Mouse (Mus musculus): ENCODE data around the gene Eps8l2. TPM values are rescaled to one million over a fixed set of nuclear protein-coding genes. Genes with fewer than 3 reads are reported as not detected.

Gene Eps8l2
- polyA plus RNA-seq, 1 experiment from 2014 or later = 234 TPM

GRCm38 (mm10) chr7:141367358-141367757 lies 28.7 kb downstream of the Eps8l2 start:
- Histone ChIP-seq H3K27me3 (replicated peaks; ENCODE audit: control insufficient read depth, insufficient read depth, low read length) (no peaks in the 10 kb centered on the region), H3K36me3 (ENCODE audit: control insufficient read depth, insufficient read depth) (peaks cover 4% of the 10 kb centered on the region; the same call in 1 of the 2 replicates), H3K9me3 (ENCODE audit: control insufficient read depth) (no peaks in the 10 kb centered on the region), H3K27ac (ENCODE audit: low read depth, low read length) (no peak overlapping the region), H3K4me2 (replicated peaks; ENCODE audit: low read depth) (no peak overlapping the region), H3K4me3 (ENCODE audit: low read depth, low read length) (no peak overlapping the region), H3K9ac (ENCODE audit: low read depth, low read length) (no peak overlapping the region), H3K4me1 (replicated peaks; ENCODE audit: control insufficient read depth, insufficient read depth, low read length) (0 out of 2 replicates have a peak, but pooled peaks cover 4% of the 10 kb centered on the region)
- WGBS = 79% methylated on average over 4 of the region's 4 CpGs
- ATAC-seq = no peak
- TF ChIP-seq CTCF (IDR thresholded peaks at IDR 0.05; ENCODE audit: low read depth) = no peak

GRCm38 (mm10) chr7:141369918-141370317 lies 31.2 kb downstream of the Eps8l2 start:
- no peak for TF ChIP-seq CTCF (IDR thresholded peaks at IDR 0.05; ENCODE audit: low read depth)
- no peak overlapping the region for H3K27ac ChIP-seq (ENCODE audit: low read depth, low read length)
- no peak overlapping the region for H3K9ac ChIP-seq (ENCODE audit: low read depth, low read length)
- H3K36me3 ChIP-seq (ENCODE audit: control insufficient read depth, insufficient read depth) = no peaks in the 10 kb centered on the region
- H3K4me2 ChIP-seq (replicated peaks; ENCODE audit: low read depth) = no peak overlapping the region
- 57% methylated on average over 5 of the region's 5 CpGs for WGBS
- H3K9me3 ChIP-seq (ENCODE audit: control insufficient read depth) = no peaks in the 10 kb centered on the region
- H3K27me3 ChIP-seq (replicated peaks; ENCODE audit: control insufficient read depth, insufficient read depth, low read length) = no peaks in the 10 kb centered on the region
- H3K4me3 ChIP-seq (ENCODE audit: low read depth, low read length) = no peak overlapping the region
- ATAC-seq = no peak
- 0 out of 2 replicates have a peak, but pooled peaks cover 4% of the 10 kb centered on the region for H3K4me1 ChIP-seq (replicated peaks; ENCODE audit: control insufficient read depth, insufficient read depth, low read length)

GRCm38 (mm10) chr7:141371942-141372595 lies 33.4 kb downstream of the Eps8l2 start:
- WGBS = 14% methylated on average over 6 of the region's 6 CpGs
- no peaks in the 10 kb centered on the region for H3K9me3 ChIP-seq (ENCODE audit: control insufficient read depth)
- no peak overlapping the region for H3K4me3 ChIP-seq (ENCODE audit: low read depth, low read length)
- peak; percentile 90 for ATAC-seq
- peak overlapping the region; percentile 22; the same call in 1 of the 2 replicates for H3K9ac ChIP-seq (ENCODE audit: low read depth, low read length)
- no peaks in the 10 kb centered on the region for H3K36me3 ChIP-seq (ENCODE audit: control insufficient read depth, insufficient read depth)
- H3K27me3 ChIP-seq (replicated peaks; ENCODE audit: control insufficient read depth, insufficient read depth, low read length) = no peaks in the 10 kb centered on the region
- H3K4me1 ChIP-seq (replicated peaks; ENCODE audit: control insufficient read depth, insufficient read depth, low read length) = 0 out of 2 replicates have a peak, but pooled peaks cover 4% of the 10 kb centered on the region
- peak overlapping the region; percentile 83 for H3K27ac ChIP-seq (ENCODE audit: low read depth, low read length)
- TF ChIP-seq CTCF (IDR thresholded peaks at IDR 0.05; ENCODE audit: low read depth) = no peak
- peak overlapping the region; percentile 13; the same call in 1 of the 2 replicates for H3K4me2 ChIP-seq (replicated peaks; ENCODE audit: low read depth)

- TF ChIP-seq CTCF (IDR thresholded peaks at IDR 0.05; ENCODE audit: low read depth) = no peak
- H3K4me3 ChIP-seq (ENCODE audit: low read depth, low read length) = no peak overlapping the region
- no peak overlapping the region for H3K27ac ChIP-seq (ENCODE audit: low read depth, low read length)
- H3K9me3 ChIP-seq (ENCODE audit: control insufficient read depth) = no peaks in the 10 kb centered on the region
- H3K4me2 ChIP-seq (replicated peaks; ENCODE audit: low read depth) = no peak overlapping the region
- H3K4me1 ChIP-seq (replicated peaks; ENCODE audit: control insufficient read depth, insufficient read depth, low read length) = 0 out of 2 replicates have a peak, but pooled peaks cover 4% of the 10 kb centered on the region
- H3K9ac ChIP-seq (ENCODE audit: low read depth, low read length) = no peak overlapping the region
- H3K36me3 ChIP-seq (ENCODE audit: control insufficient read depth, insufficient read depth) = no peaks in the 10 kb centered on the region
- 68% methylated on average over 6 of the region's 6 CpGs for WGBS
- ATAC-seq = no peak
- H3K27me3 ChIP-seq (replicated peaks; ENCODE audit: control insufficient read depth, insufficient read depth, low read length) = no peaks in the 10 kb centered on the region
Measured at GRCm38 (mm10) chr7:141373611-141374010, 34.9 kb downstream of the Eps8l2 start.

- no peaks in the 10 kb centered on the region for H3K36me3 ChIP-seq (ENCODE audit: control insufficient read depth, insufficient read depth)
- TF ChIP-seq CTCF (IDR thresholded peaks at IDR 0.05; ENCODE audit: low read depth) = no peak
- no peak overlapping the region for H3K9ac ChIP-seq (ENCODE audit: low read depth, low read length)
- no peaks in the 10 kb centered on the region for H3K9me3 ChIP-seq (ENCODE audit: control insufficient read depth)
- H3K4me2 ChIP-seq (replicated peaks; ENCODE audit: low read depth) = no peak overlapping the region
- H3K4me3 ChIP-seq (ENCODE audit: low read depth, low read length) = no peak overlapping the region
- H3K27ac ChIP-seq (ENCODE audit: low read depth, low read length) = no peak overlapping the region
- no peaks in the 10 kb centered on the region for H3K27me3 ChIP-seq (replicated peaks; ENCODE audit: control insufficient read depth, insufficient read depth, low read length)
- H3K4me1 ChIP-seq (replicated peaks; ENCODE audit: control insufficient read depth, insufficient read depth, low read length) = 0 out of 2 replicates have a peak, but pooled peaks cover 4% of the 10 kb centered on the region
- ATAC-seq = no peak
Measured at GRCm38 (mm10) chr7:141374399-141374798, 35.7 kb downstream of the Eps8l2 start.

GRCm38 (mm10) chr7:141379584-141379983 lies 40.9 kb downstream of the Eps8l2 start:
- ATAC-seq = peak; percentile 71
- no peak overlapping the region for H3K4me3 ChIP-seq (ENCODE audit: low read depth, low read length)
- no peak overlapping the region for H3K4me2 ChIP-seq (replicated peaks; ENCODE audit: low read depth)
- H3K36me3 ChIP-seq (ENCODE audit: control insufficient read depth, insufficient read depth) = no peaks in the 10 kb centered on the region
- no peak overlapping the region for H3K27ac ChIP-seq (ENCODE audit: low read depth, low read length)
- H3K9ac ChIP-seq (ENCODE audit: low read depth, low read length) = no peak overlapping the region
- no peaks in the 10 kb centered on the region for H3K27me3 ChIP-seq (replicated peaks; ENCODE audit: control insufficient read depth, insufficient read depth, low read length)
- no peaks in the 10 kb centered on the region for H3K9me3 ChIP-seq (ENCODE audit: control insufficient read depth)
- peak; percentile 26; the same call in 1 of the 2 replicates for TF ChIP-seq CTCF (IDR thresholded peaks at IDR 0.05; ENCODE audit: low read depth)
- no peaks in the 10 kb centered on the region; the same call in 1 of the 2 replicates for H3K4me1 ChIP-seq (replicated peaks; ENCODE audit: control insufficient read depth, insufficient read depth, low read length)
- WGBS = 24% methylated on average over 4 of the region's 4 CpGs

Measured in intestine, postnatal 0 days (tissue).